Mouse (Mus musculus) brain, adult 2 months (tissue): ENCODE measurements at regions not wholly inside any gene's neighbourhood (a gene's known extent, or its start where the extent isn't known, plus 50 kb on each side); places are given as distances from the start of the nearest gene placed in this dataset.
A peak's percentile ranks its signal among the peaks of the same experiment; 100 is the strongest.

ENCODE experiments used
- DNase-seq: peaks from one replicate; pipeline ENCODE4 v3.0.0; 2011; ENCODE audit warnings: low read depth, low spot score

DNA sequence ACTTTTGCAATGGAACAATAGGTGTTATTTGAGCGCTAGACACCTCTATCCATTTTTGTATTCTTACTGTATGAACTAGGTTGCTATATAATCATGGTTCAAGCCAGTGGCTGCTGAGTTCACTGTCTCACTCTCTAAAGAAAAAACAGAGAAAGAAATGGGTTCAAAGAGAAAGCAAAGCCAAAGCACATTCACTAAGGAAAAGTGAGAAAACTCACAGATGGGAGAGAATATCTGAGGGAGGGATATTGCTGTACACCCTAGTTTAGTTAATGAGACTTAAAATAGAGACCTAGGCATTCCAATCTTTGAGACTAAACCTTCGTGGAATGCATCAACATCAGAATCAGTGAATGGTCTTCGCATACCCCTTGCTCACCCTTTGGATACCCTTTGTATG is 371.0 kb downstream of the Fam198b start:
- peak; percentile 72 for DNase-seq

DNA sequence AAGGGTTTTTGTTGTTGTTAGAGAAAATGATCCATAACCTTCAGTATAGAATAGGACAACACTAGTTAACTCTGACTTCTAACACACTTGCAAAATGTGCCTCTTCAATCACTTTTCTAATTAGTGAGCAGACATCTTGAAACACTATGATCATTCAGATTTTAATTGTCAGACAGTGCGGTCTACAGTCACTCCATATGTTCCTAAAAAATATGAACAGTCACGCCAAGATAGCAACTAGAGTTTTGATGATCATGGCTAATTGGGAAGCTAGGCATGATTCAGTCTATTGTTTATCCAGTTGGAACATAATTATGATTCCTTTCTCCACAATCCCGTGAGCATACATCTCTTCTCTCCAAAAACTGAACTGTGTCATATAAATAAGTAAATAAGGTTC is 372.1 kb downstream of the Fam198b start:
- peak; percentile 20 for DNase-seq

DNA sequence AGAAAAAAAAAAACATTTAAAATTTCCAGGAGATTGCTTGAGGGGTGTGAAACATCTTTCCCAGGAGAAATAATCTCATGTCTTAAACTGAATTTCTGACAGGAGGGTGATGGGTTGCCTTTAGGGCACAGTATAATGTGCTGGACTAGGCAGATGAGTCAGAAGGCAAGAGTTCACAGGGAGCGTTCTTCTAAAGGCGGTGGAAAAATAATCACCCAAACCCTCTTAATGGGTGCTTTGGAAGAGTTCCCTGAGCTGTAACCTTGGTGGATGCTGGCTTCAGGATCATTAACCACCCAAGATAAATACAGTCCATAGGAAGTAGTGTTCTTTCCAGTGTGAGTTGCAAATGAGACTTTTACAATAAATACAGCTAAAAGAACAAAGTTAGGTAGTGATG is 378.8 kb downstream of the Fam198b start:
- DNase-seq = no peak

DNA sequence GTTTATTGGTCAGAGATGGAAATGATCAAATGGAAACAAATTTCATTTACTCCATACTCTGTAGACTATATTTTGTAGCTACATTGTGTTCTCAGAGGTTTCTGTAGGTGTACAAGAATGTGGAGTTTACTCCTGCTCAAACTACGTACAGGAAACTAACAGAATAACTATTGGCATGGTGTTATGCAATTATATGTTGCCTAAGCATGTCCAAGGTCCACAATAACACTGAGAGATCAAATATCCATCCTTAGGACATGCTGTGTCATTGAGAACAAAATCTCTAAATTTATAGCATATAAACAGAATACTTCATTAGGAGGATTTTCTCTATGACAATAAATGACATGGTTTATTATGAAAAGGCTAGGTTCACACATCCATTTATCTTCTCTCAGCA is 400.3 kb downstream of the Fam198b start:
- DNase-seq = no peak

DNA sequence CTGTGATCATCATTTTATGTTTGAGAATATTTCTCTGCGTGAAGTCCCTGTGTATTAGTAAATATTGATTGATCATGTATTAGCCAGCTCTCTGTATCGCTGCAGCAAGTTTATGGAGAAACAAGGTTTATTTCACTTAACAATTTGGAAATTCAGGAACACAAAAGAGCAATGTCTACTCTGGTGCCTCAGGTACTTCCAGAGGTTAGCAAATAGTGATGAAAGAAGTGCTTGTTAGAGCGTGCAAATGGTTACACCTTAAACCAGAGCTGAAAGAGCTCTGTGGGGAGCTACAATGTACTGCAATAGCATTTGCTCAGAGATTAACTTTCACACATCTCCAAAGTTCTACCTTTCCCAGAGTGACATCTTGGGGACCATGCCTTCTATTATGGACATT is 400.9 kb downstream of the Fam198b start:
- no peak for DNase-seq

DNA sequence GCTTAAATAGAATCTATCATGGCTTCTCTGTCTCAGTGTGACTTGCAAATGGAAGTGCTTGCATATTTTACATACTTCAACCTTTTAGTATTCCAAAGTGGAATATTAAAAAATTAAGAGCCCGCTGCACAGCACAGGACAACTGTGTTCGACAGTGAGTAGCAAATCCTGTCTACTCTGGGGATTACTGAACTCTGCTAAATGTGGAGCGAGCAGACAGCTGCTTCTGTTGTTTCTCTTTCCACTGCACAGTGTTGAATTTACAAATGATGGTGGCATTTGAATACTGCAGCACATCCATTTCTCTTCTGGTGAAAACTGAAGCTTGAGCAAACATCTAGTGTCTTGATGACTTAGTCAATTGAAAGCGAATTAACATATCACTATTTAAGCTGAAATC is 409.2 kb downstream of the Fam198b start:
- peak; percentile 30 for DNase-seq

DNA sequence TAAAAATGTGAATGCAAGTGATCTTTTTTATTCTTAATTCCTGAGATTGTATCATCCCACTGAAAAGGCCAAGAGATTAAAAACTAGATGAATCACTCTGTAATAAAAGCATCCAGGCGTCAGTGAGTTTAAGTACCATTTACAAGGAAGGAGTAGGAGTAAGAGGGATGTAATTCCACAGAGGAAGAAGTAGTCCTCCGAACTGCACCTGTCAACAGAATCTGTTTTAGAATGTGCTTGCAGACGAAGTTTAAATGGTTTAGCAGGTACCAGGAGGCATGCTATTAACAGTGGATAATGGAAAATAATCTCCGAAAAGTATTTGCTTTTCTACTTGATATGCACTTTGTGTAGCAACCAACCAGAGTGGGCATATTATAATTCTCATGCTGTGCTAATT is 423.3 kb downstream of the Fam198b start:
- DNase-seq = peak; percentile 67

DNA sequence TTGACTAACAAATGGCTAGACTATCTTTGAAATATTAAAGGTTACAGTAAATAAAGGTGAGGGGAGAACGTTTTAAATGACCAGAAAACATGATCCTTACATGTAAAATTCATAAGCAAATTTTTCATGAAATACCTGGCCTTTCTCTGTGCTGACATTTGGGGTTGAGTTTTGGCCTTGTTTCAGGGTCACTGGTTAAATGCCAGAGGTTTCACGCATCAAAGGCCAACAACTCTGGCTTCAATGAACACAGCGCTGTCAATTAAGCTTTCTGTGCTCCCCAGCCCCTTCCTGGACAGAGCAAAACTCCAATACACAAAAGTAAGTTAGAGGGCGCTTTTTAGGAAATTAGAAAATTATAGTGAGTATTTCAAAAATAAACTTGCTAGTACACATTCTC is 425.6 kb downstream of the Fam198b start:
- no peak for DNase-seq

DNA sequence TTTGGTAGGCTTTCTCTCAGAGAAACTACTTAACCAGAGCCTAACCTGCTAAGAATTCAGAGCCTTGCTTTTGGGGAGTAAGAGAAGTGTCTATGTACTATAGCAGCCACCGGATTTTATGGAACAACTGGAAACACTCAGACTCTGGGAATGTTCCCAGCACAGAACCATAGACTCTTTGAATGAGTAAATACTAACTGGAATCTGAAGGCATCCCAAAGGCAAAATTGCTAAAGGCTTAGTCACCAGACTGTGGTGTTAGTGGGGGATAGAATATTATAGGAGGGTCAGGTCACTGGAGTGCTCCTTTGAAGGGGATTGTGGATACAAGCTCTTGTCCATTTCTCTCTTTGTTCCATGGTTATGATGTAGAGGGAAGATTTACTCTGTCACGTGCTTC is 427.4 kb downstream of the Fam198b start:
- DNase-seq = no peak

DNA sequence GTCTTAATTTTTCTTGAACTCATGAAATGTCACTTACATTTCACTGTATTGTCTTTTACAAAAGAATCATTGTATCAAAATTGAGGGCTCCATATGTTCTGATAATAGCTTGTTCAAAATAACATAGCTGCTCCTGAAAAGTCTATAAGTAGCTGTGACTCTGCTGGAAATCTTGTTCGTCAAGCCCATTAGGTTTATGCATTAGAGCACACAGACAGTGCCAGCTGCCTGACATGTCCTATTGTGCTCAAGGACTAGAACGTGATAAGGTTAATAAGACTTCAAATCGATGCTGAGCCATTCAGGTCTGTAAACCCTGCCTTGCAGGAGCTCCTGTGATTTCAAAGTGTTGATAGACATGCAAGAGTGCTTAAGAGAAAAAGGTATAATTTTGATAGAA is 438.0 kb downstream of the Fam198b start:
- DNase-seq = no peak

DNA sequence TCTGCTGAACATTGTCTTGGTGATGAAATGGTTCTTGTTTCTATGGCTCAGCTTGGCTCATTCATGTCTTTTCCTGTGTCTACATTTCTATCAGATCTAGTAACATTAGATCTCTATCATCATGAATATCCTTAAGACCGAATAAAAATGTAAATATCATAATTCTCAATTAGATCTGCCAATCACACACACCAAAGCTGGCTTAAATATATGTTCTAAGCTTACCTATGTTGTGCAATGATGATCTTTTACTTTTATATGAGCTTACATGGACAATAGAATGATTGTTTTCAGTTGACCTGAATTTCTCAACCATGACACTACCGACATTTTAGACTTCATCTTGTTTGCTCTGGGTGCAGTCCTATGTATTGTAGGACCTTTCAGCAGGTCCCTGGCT is 440.4 kb downstream of the Fam198b start:
- DNase-seq = no peak

DNA sequence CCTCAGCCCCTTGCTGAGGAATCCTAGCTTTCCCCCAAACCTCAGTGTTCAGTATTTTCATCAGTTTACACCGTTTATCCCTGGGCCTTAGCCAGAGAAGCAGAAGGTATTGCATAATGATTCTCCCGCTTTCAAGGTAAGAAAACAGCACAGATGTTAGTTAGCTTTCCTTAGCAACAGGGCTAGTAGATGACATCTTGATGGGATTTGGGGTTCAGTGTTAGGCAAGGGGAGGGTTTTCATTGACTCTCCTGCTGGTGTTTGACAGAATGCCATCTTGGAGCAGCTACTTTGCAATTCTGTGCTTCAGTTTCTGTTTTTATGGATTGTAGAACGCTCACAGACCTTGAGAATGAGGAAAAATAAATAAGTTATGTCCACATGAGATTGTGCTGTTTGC is 447.4 kb downstream of the Fam198b start:
- peak; percentile 39 for DNase-seq

DNA sequence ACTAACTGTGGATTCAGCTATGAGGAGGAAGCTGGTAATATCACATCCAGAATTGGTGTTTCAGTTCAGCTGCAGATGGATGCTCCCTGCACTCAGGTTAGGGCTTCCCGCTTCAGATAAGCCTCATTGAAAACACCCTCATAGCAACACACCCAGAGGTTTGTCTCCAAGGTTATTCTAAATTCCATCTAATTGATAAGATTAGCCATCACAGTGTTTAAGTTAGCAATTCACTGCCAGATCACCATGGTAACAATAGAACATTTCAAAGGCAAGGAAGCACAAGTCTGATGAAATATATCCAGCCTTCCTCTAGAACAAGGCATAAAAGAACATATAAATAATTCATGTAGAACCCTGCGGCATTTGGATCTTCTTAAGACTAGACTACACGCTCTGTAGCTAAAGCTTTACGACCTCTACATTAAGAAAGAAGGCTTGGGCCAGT is 450.1 kb downstream of the Fam198b start:
- DNase-seq = peak; percentile 72

DNA sequence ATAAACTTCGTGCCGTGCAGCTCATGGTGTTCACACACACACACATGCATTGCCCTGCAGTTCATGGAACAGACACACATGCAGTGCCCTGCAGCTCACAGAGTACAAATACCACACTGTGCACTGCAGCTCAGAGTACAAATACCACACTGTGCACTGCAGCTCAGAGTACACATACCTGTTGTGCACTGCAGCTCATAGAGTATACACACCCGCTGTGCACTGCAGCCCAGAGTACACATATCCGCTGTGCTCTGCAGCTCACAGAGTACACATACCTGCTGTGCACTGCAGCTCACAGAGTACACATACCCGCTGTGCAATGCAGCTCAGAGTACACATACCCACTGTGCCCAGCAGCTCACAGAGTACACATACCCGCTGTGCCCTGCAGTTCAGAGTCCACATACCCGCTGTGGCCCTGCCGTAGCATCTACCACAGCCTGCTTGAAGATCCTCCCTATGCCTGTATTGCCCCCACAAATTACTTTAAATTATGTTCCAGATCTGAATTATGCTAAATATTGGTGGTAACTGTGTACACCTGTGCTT is 451.9 kb downstream of the Fam198b start:
- no peak for DNase-seq

DNA sequence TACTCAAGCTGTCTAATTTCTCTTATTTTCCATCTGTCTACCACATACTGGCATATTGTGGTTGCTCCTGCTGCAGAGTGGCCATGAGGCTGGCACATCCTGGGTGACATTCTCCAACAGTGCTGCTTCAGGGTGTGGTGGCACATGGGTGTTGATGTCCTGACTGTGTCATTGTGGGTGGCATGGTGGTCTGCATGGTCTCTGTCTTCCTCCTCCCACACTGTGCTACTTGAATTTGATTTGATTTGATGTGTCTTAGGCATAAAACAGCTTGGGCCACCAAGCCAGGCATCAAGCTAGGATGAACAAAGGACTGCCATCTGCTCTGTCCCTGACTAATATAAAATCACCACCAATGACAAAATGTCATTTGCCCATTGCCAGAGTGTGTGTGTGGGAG is 434.7 kb downstream of the Gria2 start:
- peak; percentile 7 for DNase-seq

DNA sequence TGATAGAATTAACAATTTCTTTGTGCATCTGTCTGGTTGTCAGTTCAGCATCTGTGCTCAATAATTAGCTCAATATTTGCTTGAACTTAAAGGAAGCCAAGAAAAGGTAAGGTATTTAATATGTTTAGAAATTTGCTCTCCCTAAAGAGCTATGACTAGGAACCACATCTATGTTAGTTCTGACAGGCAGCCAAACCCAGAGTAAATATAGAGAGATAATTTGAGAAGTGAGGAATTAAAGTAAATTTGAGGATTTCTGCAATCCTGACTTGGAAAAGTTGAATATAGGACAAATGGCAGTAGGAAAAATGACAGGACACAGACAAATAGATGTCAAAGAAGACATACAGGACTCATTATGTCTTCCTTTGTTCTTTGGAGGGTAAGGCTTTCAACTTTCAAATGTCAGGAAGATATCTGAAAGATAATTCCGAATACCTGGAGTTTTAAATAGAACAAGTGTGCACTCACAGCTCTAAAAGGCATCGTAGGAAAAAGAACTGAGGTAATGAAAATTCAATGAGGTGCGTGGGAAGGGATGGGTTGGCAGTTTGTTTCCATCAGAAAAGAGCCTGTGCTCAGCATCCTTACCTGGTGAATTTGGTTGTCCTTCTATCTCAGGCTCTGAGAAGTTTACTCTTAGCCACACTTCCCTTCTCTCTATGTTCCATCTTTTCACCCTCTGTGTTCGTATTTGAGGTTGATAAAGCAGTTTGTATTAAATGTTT is 433.3 kb downstream of the Gria2 start:
- DNase-seq = peak; percentile 62

DNA sequence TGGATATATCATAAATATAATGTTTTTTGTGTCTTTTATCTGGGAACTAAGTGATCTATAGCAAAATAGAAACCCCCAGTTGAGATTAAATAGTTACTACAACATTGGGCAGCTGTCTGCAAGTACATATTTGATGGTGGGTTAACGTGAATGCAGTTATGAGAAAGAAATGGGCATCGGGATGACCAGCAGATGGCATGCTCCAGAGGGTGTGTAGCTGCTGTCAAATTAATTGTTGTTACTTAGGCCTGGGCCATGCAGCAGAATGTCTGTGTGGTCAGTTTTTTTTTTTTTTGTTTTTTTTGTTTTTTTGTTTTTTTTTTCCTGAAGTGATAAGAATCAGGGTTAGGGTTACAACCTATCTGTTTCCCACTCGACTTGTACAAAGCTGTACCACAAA is 430.2 kb downstream of the Gria2 start:
- peak; percentile 24 for DNase-seq

DNA sequence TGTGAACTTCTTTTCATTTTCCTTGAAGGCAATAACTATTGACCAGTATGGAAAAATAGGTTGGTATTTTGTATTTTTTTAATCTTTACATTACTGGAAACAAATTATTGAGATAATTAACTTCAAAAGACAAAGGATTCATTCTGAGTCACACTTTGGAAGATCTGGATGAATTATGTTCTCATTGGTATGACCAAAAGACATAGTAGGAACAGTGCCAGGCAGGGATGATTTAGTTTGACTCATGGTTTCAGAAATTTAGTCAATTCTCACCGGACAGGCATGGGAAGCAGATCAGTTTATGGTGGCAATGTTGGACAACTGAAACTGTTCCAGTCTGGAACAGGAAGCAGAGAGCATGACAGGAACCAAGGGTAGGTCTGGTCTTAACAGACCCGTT is 416.6 kb downstream of the Gria2 start:
- no peak for DNase-seq

DNA sequence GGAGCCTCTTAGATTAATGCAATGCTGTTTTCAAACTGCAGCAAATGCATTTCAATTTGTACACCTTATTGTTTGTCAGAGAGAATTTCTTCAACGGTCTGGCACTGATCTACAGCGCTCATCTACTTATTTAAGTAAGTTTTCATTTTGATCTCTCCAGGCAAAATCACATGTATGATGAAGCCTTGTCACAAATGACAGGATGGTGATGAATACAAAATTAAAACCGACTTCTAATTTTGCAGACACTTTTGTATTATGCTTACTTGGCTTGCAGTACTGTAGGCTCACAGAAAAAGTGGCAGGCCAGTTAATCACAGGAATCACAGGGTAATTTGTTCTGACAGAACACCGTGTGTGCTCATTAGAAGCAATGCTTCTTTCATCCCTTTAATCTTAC is 406.4 kb downstream of the Gria2 start:
- DNase-seq = peak; percentile 12

DNA sequence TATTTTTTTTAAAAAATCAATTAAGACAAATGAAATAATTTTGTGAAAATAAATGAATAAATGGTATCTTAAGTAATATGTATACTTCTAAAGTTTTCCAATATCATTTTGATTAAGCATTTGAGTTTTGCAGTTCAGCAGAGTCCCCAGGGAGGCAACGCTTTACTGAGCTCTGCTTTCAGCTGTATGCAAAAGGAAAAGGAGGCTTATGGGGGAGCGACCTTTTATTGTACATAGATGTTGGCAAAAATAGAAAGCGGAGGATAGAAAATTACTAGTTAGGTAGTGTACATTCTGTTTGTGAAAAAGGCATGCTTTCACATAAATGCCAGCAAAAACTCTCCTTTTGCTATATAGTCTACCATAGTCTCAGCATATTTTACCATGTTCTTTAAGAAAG is 382.2 kb downstream of the Gria2 start:
- DNase-seq = peak; percentile 73

DNA sequence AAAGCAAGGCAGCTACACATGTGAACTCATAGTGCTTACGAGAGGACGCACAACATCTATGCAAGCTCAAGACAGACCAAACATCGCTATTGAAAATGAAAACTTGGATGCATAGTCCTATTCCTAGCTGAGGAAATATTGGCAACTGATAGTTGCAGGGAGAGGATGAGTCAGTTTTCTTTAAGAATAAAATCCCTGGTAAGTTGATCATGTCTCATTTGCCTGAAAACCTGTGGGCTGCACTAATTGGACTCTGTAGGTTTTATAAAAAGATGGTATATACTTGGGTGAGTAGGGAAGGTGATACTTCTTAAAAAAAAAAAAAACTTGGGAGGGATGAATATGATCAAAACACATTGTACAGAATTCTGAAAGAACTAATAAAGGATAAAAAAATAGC is 381.2 kb downstream of the Gria2 start:
- DNase-seq = peak; percentile 61

DNA sequence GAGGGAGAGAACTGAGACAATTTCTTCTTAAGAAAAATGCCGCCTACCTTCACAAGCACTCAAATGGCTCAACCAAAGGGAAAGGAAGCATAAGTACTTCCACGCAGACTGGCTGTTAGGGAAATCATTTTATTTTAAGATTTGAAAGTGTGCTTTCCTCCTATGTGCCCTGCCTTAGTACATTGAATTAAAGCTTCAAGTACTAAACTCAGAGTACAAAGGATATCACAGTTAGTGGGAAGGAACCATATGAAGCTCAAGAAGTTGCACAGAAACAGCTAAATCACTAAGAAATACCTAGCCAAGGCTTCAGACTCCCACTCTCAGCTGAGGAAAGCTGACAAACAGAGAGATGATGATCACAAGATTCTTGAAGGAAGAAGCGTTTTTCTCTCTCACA is 380.5 kb downstream of the Gria2 start:
- DNase-seq = peak; percentile 85

DNA sequence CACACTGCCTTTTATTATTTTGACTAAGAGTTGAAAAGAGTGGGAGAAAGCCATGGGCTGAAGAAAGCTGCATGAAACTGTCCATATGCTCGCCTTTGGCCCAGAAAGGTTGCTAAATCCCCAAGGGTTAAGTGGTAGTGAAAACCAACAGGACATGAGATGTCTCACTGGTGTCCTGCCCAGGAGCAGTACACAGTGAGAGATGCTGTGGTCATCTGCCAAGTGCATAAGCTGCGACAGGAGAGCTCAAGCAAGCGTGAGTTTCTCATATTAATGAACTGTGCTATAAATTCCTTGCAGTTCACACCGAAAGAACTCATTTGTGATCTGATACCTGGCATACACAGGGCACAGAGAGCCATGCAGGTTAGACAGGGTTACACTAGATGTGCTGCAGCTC is 380.0 kb downstream of the Gria2 start:
- peak; percentile 33 for DNase-seq
